Mouse (Mus musculus): ENCODE measurements at regions not wholly inside any gene's neighbourhood (a gene's known extent, or its start where the extent isn't known, plus 50 kb on each side); places are given as distances from the start of the nearest gene placed in this dataset.

GRCm38 (mm10) chr6:35420924-35421323 is 95.0 kb upstream of the Fam180a start:
- TF ChIP-seq POLR2A (IDR thresholded peaks at IDR 0.05; ENCODE audit: insufficient read depth, low read depth, low read length) (no peak), EP300 (IDR thresholded peaks at IDR 0.05; ENCODE audit: insufficient read depth, low read depth, low read length) (no peak)

Measured in heart, adult 2 months (tissue).